Mouse (Mus musculus): Measurements from ENCODE around the gene Adcy1. TPM values are rescaled to one million over a fixed set of nuclear protein-coding genes. Genes with fewer than 3 reads are reported as not detected.

The Adcy1 gene
- polyA plus RNA-seq, 1 experiment from 2014 or later: 1.2 TPM

DNA sequence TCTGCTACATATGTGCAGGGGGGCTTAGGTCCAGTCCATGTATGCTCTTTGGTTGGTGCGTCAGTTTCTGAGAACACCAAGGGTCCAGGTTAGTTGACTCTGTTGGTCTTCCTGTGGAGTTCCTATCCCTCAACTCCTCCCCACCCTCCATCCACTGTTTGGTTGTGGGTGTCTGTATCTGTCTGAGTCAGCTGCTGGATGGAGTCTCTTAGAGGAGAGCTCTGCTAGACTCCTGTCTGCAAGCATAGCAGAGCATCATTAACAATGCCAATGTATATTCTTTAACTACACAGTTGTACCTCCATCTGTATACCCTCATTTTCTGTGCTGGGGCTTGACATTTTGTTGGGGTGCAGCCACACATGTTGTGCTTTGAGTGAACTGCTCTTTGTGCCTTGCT lies 18.6 kb downstream of the Adcy1 start:
- no peak overlapping the region for H3K27ac ChIP-seq (replicated peaks)
- 97% methylated on average over 1 of the region's 1 CpGs for WGBS
- no peaks in the 10 kb centered on the region for H3K36me3 ChIP-seq
- no peak overlapping the region for H3K4me3 ChIP-seq
- H3K4me1 ChIP-seq: no peaks in the 10 kb centered on the region
- no peaks in the 10 kb centered on the region for H3K27me3 ChIP-seq (ENCODE audit: low read depth, poor library complexity, severe bottlenecking)
- DNase-seq (ENCODE audit: low spot score): no peak
- H3K9me3 ChIP-seq (replicated peaks): no peaks in the 10 kb centered on the region

GRCm38 (mm10) chr11:7083911-7084310 lies 20.6 kb downstream of the Adcy1 start:
- H3K9me3 ChIP-seq (replicated peaks): no peaks in the 10 kb centered on the region
- 97% methylated on average over 1 of the region's 1 CpGs for WGBS
- H3K4me1 ChIP-seq: no peaks in the 10 kb centered on the region
- H3K36me3 ChIP-seq: no peaks in the 10 kb centered on the region
- H3K27ac ChIP-seq (replicated peaks): no peak overlapping the region
- no peak for DNase-seq (ENCODE audit: low spot score)
- H3K27me3 ChIP-seq (ENCODE audit: low read depth, poor library complexity, severe bottlenecking): no peaks in the 10 kb centered on the region
- no peak overlapping the region for H3K4me3 ChIP-seq

DNA sequence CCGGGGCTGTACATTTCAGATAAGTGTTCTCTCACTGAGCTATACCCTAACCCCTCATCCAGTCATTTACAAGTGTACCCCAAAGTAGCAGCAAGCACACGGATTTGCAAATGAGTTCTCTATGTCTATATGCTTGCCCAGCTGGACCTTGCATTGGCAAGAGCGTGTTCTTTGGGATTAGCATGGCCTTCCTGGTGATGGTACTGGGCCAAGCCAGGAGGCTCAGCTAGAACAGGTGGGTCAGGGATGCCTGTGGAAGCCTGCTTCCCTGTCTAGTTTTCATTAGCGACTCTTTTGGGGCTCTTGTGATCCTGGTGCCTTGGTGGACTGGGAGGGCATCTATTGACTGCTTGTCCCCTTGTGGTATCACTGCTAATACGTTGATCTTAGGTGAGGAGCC lies 21.9 kb downstream of the Adcy1 start:
- DNase-seq (ENCODE audit: low spot score): no peak
- H3K9me3 ChIP-seq (replicated peaks): no peaks in the 10 kb centered on the region
- 83% methylated on average over 5 of the region's 5 CpGs for WGBS

GRCm38 (mm10) chr11:7091120-7091519 lies 27.8 kb downstream of the Adcy1 start:
- Histone ChIP-seq H3K27me3 (ENCODE audit: low read depth, poor library complexity, severe bottlenecking) (no peaks in the 10 kb centered on the region), H3K4me1 (no peaks in the 10 kb centered on the region), H3K9me3 (replicated peaks) (no peaks in the 10 kb centered on the region), H3K36me3 (no peaks in the 10 kb centered on the region), H3K4me3 (no peak overlapping the region), H3K27ac (replicated peaks) (no peak overlapping the region)
- DNase-seq (ENCODE audit: low spot score): no peak
- WGBS: 94% methylated on average over 5 of the region's 5 CpGs

More for the DNA sequence above, 21.9 kb downstream of the Adcy1 start:
- Histone ChIP-seq H3K27me3 (ENCODE audit: low read depth, poor library complexity, severe bottlenecking) (no peaks in the 10 kb centered on the region), H3K4me3 (no peak overlapping the region), H3K36me3 (no peaks in the 10 kb centered on the region), H3K27ac (replicated peaks) (no peak overlapping the region), H3K4me1 (no peaks in the 10 kb centered on the region)

- WGBS: 96% methylated on average over 6 of the region's 6 CpGs
- no peak overlapping the region for H3K4me3 ChIP-seq
- DNase-seq (ENCODE audit: low spot score): no peak
Measured at GRCm38 (mm10) chr11:7094844-7095243, 31.6 kb downstream of the Adcy1 start.

DNA sequence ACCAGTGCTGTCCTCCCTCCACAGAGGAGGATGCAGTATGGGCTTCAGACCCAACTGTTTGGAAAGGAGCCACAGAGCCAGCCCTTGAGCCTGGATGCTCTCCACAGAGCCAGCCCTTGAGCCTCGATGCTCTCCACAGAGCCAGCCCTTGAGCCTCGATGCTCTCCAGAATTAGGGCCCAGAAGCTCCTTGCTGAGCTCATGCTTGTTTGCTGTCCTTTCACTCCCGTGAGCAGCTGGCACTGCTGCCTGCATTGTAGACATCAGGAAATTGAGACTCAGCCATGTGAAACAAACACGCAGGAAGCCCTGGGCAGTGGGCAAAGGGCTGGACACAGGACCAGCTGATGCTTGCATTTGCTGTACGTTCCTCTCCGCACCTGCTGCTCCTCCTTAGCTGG lies 38.4 kb downstream of the Adcy1 start:
- peak overlapping the region; percentile 7; the same call in 1 of the 2 replicates for H3K27ac ChIP-seq (replicated peaks)
- 79% methylated on average over 6 of the region's 6 CpGs for WGBS

More at GRCm38 (mm10) chr11:7094844-7095243, 31.6 kb downstream of the Adcy1 start:
- H3K27me3 ChIP-seq (ENCODE audit: low read depth, poor library complexity, severe bottlenecking): no peaks in the 10 kb centered on the region
- H3K4me1 ChIP-seq: no peaks in the 10 kb centered on the region
- H3K36me3 ChIP-seq: no peaks in the 10 kb centered on the region
- H3K9me3 ChIP-seq (replicated peaks): no peaks in the 10 kb centered on the region
- no peak overlapping the region for H3K27ac ChIP-seq (replicated peaks)

DNA sequence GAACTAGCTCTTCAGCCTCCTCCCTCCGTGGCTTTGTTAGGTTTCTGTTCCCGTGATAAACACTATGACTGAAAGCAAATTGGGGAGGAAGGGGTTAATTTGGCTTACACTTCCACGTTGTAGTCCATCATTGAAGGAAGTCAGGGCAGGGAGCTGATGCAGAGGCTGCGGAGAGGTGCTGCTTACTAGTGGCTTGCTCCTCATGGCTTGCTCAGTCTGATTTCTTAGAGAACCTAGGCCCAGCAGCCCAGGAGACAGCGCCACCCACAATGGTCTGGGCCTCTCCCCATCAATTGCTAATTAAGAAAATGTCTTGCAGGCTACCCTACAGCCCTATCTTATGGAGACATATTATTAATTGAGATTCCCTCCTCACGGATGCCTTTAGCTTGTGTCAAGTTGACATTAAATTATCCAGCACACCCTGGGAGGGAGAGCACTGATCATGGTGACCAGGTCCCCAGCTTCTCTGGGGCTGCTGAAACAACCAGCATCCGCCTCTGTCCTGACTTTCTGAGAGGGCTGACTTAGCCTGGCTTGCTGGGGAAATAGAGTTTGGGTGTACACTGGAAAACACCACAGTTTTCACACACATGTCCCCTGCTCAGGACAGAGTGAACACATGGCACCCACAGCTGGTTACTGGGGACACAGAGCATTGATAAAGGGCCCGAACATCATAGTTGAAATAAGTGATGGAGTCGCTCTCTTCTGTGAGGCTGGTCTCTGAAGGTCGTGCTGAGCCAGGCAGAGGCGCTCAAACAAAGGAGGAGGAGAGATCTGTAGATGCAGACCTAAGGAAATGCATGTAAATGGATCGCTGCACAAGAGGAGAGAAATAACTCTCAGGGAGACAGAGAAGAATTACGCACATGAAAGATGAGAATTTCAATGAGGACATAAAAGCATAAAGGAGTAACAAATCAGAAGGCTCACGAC lies 39.2 kb downstream of the Adcy1 start:
- Histone ChIP-seq H3K9me3 (replicated peaks) (no peaks in the 10 kb centered on the region), H3K36me3 (0 out of 2 replicates have a peak, but pooled peaks cover 5% of the 10 kb centered on the region), H3K4me3 (no peak overlapping the region), H3K27me3 (ENCODE audit: low read depth, poor library complexity, severe bottlenecking) (no peaks in the 10 kb centered on the region), H3K27ac (replicated peaks) (peak overlapping the region; percentile 57), H3K4me1 (peaks cover 24% of the 10 kb centered on the region)
- WGBS: 73% methylated on average over 14 of the region's 14 CpGs
- no peak for DNase-seq (ENCODE audit: low spot score)

More for the DNA sequence above, 38.4 kb downstream of the Adcy1 start:
- Histone ChIP-seq H3K4me3 (no peak overlapping the region), H3K9me3 (replicated peaks) (no peaks in the 10 kb centered on the region), H3K27me3 (ENCODE audit: low read depth, poor library complexity, severe bottlenecking) (no peaks in the 10 kb centered on the region), H3K36me3 (0 out of 2 replicates have a peak, but pooled peaks cover 5% of the 10 kb centered on the region), H3K4me1 (peaks cover 24% of the 10 kb centered on the region)
- no peak for DNase-seq (ENCODE audit: low spot score)

GRCm38 (mm10) chr11:7105337-7105736 lies 42.0 kb downstream of the Adcy1 start:
- no peak overlapping the region for H3K4me3 ChIP-seq
- H3K27me3 ChIP-seq (ENCODE audit: low read depth, poor library complexity, severe bottlenecking): no peaks in the 10 kb centered on the region
- WGBS: 93% methylated on average over 8 of the region's 8 CpGs
- peaks cover 20% of the 10 kb centered on the region for H3K4me1 ChIP-seq
- DNase-seq (ENCODE audit: low spot score): no peak
- H3K9me3 ChIP-seq (replicated peaks): no peaks in the 10 kb centered on the region
- no peak overlapping the region for H3K27ac ChIP-seq (replicated peaks)
- 0 out of 2 replicates have a peak, but pooled peaks cover 5% of the 10 kb centered on the region for H3K36me3 ChIP-seq

- WGBS: 88% methylated on average over 4 of the region's 4 CpGs
- no peaks in the 10 kb centered on the region for H3K9me3 ChIP-seq (replicated peaks)
- DNase-seq (ENCODE audit: low spot score): no peak
- no peak overlapping the region for H3K4me3 ChIP-seq
- H3K27me3 ChIP-seq (ENCODE audit: low read depth, poor library complexity, severe bottlenecking): no peaks in the 10 kb centered on the region
- H3K36me3 ChIP-seq: 0 out of 2 replicates have a peak, but pooled peaks cover 5% of the 10 kb centered on the region
- no peak overlapping the region; the same call in 1 of the 2 replicates for H3K27ac ChIP-seq (replicated peaks)
- peaks cover 7% of the 10 kb centered on the region for H3K4me1 ChIP-seq
Measured at GRCm38 (mm10) chr11:7109131-7109530, 45.8 kb downstream of the Adcy1 start.

GRCm38 (mm10) chr11:7113046-7113445 lies 49.8 kb downstream of the Adcy1 start:
- Histone ChIP-seq H3K27me3 (ENCODE audit: low read depth, poor library complexity, severe bottlenecking) (no peaks in the 10 kb centered on the region), H3K4me3 (no peak overlapping the region), H3K27ac (replicated peaks) (no peak overlapping the region), H3K36me3 (no peaks in the 10 kb centered on the region), H3K4me1 (peaks cover 11% of the 10 kb centered on the region), H3K9me3 (replicated peaks) (no peaks in the 10 kb centered on the region)
- DNase-seq (ENCODE audit: low spot score): no peak
- WGBS: 81% methylated on average over 4 of the region's 4 CpGs

DNA sequence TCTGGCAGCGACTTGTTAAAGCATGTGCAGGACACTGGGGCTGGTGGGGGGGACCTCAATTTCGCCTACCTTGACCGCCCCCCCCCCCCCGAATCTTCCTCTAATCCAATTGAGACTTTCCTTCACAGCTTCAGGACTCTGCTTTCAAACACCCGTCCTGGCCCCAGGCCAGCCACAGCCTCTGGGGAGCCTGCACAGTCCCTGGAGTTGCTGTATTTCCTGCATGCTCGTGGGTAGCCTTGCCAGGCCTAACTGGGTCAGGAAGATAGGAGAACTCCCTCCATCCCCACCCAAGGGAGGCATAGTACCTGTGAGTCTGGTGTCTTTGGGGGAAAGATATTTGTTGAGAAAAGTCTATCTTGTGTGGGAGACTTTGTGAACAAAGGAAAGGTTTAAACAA lies 50.4 kb downstream of the Adcy1 start:
- Histone ChIP-seq H3K36me3 (no peaks in the 10 kb centered on the region), H3K27me3 (ENCODE audit: low read depth, poor library complexity, severe bottlenecking) (no peaks in the 10 kb centered on the region), H3K4me1 (peaks cover 15% of the 10 kb centered on the region), H3K9me3 (replicated peaks) (no peaks in the 10 kb centered on the region), H3K4me3 (no peak overlapping the region), H3K27ac (replicated peaks) (no peak overlapping the region)
- DNase-seq (ENCODE audit: low spot score): no peak
- WGBS: 65% methylated on average over 6 of the region's 6 CpGs

- WGBS: 71% methylated on average over 9 of the region's 9 CpGs
- no peak for DNase-seq (ENCODE audit: low spot score)
- Histone ChIP-seq H3K27me3 (ENCODE audit: low read depth, poor library complexity, severe bottlenecking) (no peaks in the 10 kb centered on the region), H3K9me3 (replicated peaks) (no peaks in the 10 kb centered on the region), H3K4me3 (no peak overlapping the region), H3K36me3 (no peaks in the 10 kb centered on the region), H3K27ac (replicated peaks) (0 out of 2 replicates have a peak overlapping the region, but pooled peaks have one; percentile 0), H3K4me1 (peaks cover 15% of the 10 kb centered on the region)
Measured at GRCm38 (mm10) chr11:7114312-7114711, 51.0 kb downstream of the Adcy1 start.

DNA sequence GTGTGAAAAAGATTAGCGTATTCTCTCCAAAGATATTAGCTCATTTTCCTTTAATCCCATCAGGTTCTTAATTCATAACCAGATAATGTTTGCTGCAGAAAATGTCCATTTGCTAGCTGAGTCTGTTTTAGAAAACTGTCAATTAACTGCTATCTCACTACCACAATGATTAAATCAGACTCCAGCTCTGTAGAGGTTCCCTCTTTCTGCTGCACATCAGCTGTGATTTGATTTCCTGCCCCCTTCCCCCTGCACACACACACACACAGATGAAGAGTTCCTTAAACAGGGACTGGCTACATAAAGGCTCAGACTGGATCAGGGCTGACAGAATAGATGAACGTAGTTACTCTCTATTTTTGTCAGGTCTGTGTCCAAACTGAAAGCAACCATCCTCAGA lies 53.4 kb downstream of the Adcy1 start:
- no peaks in the 10 kb centered on the region for H3K36me3 ChIP-seq
- H3K27ac ChIP-seq (replicated peaks): no peak overlapping the region
- no peaks in the 10 kb centered on the region for H3K27me3 ChIP-seq (ENCODE audit: low read depth, poor library complexity, severe bottlenecking)
- WGBS: 74% methylated on average over 2 of the region's 2 CpGs
- no peak overlapping the region for H3K4me3 ChIP-seq
- no peaks in the 10 kb centered on the region for H3K9me3 ChIP-seq (replicated peaks)
- no peak for DNase-seq (ENCODE audit: low spot score)
- peaks cover 15% of the 10 kb centered on the region for H3K4me1 ChIP-seq
